Mouse (Mus musculus) embryonic facial prominence, embryonic 14.5 days (tissue): ENCODE measurements at regions not wholly inside any gene's neighbourhood (a gene's known extent, or its start where the extent isn't known, plus 50 kb on each side); places are given as distances from the start of the nearest gene placed in this dataset.

ENCODE experiments used
- ATAC-seq: fragments of 200-750 bp; cut with Nextera tagmentation; 2 replicates; pipeline ENCODE4 v1.8.0; 2017; ENCODE audit warnings: low read depth, moderate number of reproducible peaks, moderate TSS enrichment
- DNase-seq: peaks from one replicate; pipeline ENCODE4 v3.0.0-alpha.2; 2015; ENCODE audit warnings: low spot score
- H3K27ac ChIP-seq: fragments of 300-500 bp; sonication (generic); replicated peaks from 2 replicates; pipeline ENCODE4 v1.5.1; 2014; ENCODE audit warnings: low read depth, mild to moderate bottlenecking, low read length, moderate library complexity
- H3K27me3 ChIP-seq: fragments of 300-500 bp; sonication (generic); replicated peaks from 2 replicates; pipeline ENCODE4 v1.6.1; 2014; ENCODE audit warnings: low read length; ENCODE audit not compliant: control insufficient read depth, insufficient read depth
- H3K36me3 ChIP-seq: fragments of 300-500 bp; sonication (generic); 2 replicates; pipeline ENCODE4 v1.6.1; 2014; ENCODE audit warnings: low read length, mixed read lengths; ENCODE audit not compliant: control insufficient read depth, insufficient read depth
- H3K4me1 ChIP-seq: fragments of 300-500 bp; sonication (generic); 2 replicates; pipeline ENCODE4 v1.6.1; 2014; ENCODE audit warnings: antibody characterized with exemption, low read length; ENCODE audit not compliant: control insufficient read depth, insufficient read depth
- H3K4me2 ChIP-seq: fragments of 300-500 bp; sonication (generic); 2 replicates; pipeline ENCODE4 v1.6.1; 2014; ENCODE audit warnings: low read depth, mild to moderate bottlenecking, low read length, moderate library complexity, mixed read lengths
- H3K4me3 ChIP-seq: fragments of 300-500 bp; sonication (generic); 2 replicates; pipeline ENCODE4 v1.5.1; 2014; ENCODE audit warnings: low read depth, mild to moderate bottlenecking, low read length
- H3K9ac ChIP-seq: fragments of 300-500 bp; sonication (generic); 2 replicates; pipeline ENCODE4 v1.6.1; 2014; ENCODE audit warnings: low read depth, mild to moderate bottlenecking, low read length, moderate library complexity, mixed read lengths
- H3K9me3 ChIP-seq: fragments of 300-500 bp; sonication (generic); 2 replicates; pipeline ENCODE4 v1.6.1; 2016; ENCODE audit warnings: low read length; ENCODE audit not compliant: control insufficient read depth
- WGBS: fragments of 180-500 bp; shearing (Covaris S2); extraction: QIAGEN DNeasy Blood & Tissue Kit; methylation state at CpG from one replicate; pipeline ENCODE4 v1.1.7; 2014; 5-methylcytosine and 5-hydroxymethylcytosine counted together

DNA sequence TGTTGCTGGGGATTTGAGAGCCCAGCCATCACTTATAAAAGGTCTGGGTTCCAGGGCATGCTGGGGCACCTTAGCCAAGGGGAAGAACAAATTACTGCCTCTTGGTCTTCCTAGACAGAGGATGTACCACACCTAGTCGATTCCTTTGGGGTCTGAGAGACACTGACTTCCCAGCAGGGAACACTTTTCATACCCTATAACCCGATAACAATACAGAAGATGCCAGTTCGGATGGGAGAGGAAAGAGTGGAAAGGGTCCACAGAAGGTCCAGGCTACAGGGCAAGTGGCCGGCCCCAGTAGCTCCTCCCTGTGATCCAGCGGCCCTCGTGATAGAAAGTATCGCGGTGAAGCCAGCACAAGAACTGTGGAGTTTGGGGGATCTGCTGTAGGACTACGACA is 150.8 kb downstream of the Setd4 start:
- H3K9me3 ChIP-seq: no peaks in the 10 kb centered on the region
- H3K4me1 ChIP-seq: peaks cover 9% of the 10 kb centered on the region
- no peak overlapping the region for H3K4me3 ChIP-seq
- no peaks in the 10 kb centered on the region for H3K36me3 ChIP-seq
- WGBS: 79% methylated on average over 9 of the region's 9 CpGs
- ATAC-seq (no peak), DNase-seq (no peak)
- no peak overlapping the region for H3K27ac ChIP-seq
- H3K4me2 ChIP-seq: no peak overlapping the region
- no peaks in the 10 kb centered on the region; the same call in 1 of the 2 replicates for H3K27me3 ChIP-seq
- no peak overlapping the region for H3K9ac ChIP-seq

DNA sequence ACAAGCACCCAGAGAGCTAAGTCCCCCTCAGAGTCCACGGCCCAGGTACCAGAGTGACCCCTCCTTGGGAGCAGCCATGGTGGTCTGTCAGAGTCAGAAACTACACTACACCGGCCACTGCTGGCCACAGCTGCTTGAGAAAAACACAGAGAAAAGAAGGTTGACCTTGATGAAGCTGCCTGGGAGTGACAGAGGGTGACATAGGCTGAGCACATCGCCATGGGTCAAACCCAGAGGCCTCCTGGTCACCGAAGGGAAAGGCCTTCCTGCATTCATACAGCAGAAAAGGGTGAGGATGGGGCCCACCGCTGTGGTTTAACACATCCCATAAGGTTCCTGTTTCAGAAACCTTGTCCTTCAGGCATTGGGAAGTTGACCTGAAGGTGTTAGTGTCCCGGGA is 153.0 kb downstream of the Setd4 start:
- H3K4me2 ChIP-seq: no peak overlapping the region
- no peaks in the 10 kb centered on the region for H3K36me3 ChIP-seq
- H3K4me3 ChIP-seq: no peak overlapping the region
- no peaks in the 10 kb centered on the region for H3K9me3 ChIP-seq
- H3K27me3 ChIP-seq: no peaks in the 10 kb centered on the region; the same call in 1 of the 2 replicates
- ATAC-seq (no peak), DNase-seq (no peak)
- WGBS: 80% methylated on average over 6 of the region's 6 CpGs
- H3K9ac ChIP-seq: no peak overlapping the region
- H3K4me1 ChIP-seq: peaks cover 3% of the 10 kb centered on the region; the same call in 1 of the 2 replicates
- H3K27ac ChIP-seq: no peak overlapping the region

DNA sequence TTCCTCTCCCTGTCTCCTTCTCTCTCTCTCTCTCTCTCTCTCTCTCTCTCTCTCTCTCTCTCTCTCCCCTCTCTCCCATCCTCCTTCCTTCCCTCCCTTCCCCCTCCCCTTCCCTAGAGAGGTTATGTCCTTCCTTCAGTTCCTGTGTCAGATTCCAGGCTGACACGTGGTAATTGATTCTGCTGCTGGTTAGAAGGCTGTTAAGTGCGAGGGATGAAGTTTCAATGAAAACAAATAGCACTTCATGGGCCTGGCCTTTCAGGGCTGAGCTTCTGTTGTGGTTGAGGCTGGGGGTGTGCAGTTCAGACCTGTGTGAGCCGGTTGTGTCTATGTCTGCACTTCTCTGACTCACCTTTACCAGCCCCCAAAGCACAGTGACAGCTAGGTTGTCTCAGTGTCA is 153.9 kb downstream of the Setd4 start:
- 11% methylated on average over 3 of the region's 3 CpGs for WGBS
- ATAC-seq (peak; percentile 73; the same call in 1 of the 2 replicates), DNase-seq (peak; percentile 64)
- Histone ChIP-seq H3K27me3 (peaks cover 4% of the 10 kb centered on the region; the same call in 1 of the 2 replicates), H3K4me2 (no peak overlapping the region), H3K36me3 (no peaks in the 10 kb centered on the region), H3K9me3 (no peaks in the 10 kb centered on the region), H3K27ac (no peak overlapping the region), H3K4me1 (peaks cover 3% of the 10 kb centered on the region; the same call in 1 of the 2 replicates), H3K9ac (no peak overlapping the region), H3K4me3 (no peak overlapping the region)

DNA sequence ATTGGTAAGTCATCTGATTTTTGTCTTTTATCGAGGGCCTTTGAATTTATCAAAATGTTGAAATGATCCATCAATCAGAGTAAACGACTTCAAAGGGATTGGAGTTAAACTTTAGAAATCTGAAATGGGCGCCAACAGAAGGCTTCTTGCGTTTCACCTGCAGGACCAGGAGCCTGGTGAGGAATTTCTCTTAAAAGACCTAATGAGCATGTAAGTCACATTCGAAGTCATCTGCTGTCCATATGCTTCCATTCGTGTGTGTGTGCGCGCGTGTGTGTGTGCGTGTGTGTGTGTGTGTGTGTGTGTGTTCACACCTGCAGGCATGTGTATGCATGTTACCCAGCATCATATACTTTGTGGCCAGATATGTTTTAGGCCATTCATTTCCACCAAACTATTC is 155.7 kb downstream of the Setd4 start:
- Histone ChIP-seq H3K27me3 (peaks cover 4% of the 10 kb centered on the region; the same call in 1 of the 2 replicates), H3K4me1 (peaks cover 4% of the 10 kb centered on the region; the same call in 1 of the 2 replicates), H3K9ac (no peak overlapping the region), H3K27ac (no peak overlapping the region), H3K9me3 (no peaks in the 10 kb centered on the region), H3K4me3 (no peak overlapping the region), H3K36me3 (no peaks in the 10 kb centered on the region), H3K4me2 (no peak overlapping the region)
- DNase-seq (no peak), ATAC-seq (no peak)
- 70% methylated on average over 10 of the region's 10 CpGs for WGBS

DNA sequence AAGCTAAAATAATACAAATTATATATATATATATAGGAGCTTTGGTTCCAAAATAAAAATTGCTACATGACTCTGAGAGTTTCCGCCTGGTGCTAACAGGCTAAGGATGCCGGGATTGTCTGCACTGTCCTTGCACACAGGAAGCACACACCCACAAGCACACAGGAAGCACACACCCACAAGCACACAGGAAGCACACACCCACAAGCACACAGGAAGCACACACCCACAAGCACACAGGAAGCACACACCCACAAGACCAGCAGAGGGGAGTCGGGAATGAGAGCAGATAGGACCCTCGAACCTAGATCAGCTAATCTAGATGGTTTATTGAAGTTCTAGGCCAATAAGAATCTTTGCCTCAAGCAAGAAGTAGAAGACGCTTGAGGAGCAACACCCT is 156.9 kb downstream of the Setd4 start:
- H3K9ac ChIP-seq: no peak overlapping the region
- H3K4me3 ChIP-seq: no peak overlapping the region
- DNase-seq: no peak
- H3K27me3 ChIP-seq: peaks cover 4% of the 10 kb centered on the region; the same call in 1 of the 2 replicates
- no peaks in the 10 kb centered on the region for H3K9me3 ChIP-seq
- H3K36me3 ChIP-seq: no peaks in the 10 kb centered on the region
- no peak overlapping the region for H3K27ac ChIP-seq
- H3K4me1 ChIP-seq: peaks cover 14% of the 10 kb centered on the region
- no peak for ATAC-seq
- 88% methylated on average over 5 of the region's 5 CpGs for WGBS
- H3K4me2 ChIP-seq: no peak overlapping the region

DNA sequence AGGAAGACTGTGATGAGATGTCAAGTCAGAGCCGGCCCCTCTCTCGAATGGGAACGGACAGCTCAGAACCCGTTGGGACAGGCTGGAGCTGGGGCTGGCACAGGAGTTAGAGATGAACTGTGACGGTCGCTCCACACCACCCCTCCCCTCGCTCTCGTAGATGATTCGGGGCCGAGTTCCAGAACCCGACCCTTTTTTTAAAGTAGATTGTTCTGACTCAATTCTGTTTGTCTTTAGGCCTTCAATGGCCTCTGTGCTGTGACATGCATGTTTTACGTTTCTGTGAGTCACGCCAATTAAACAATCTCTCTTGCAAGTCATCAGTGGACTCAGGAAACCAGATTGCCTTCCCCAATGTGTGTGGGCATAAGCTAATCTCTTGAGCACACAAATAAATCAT is 157.7 kb downstream of the Setd4 start:
- H3K9me3 ChIP-seq: no peaks in the 10 kb centered on the region
- H3K4me1 ChIP-seq: peaks cover 14% of the 10 kb centered on the region
- H3K4me2 ChIP-seq: no peak overlapping the region
- H3K27me3 ChIP-seq: peaks cover 4% of the 10 kb centered on the region; the same call in 1 of the 2 replicates
- no peaks in the 10 kb centered on the region for H3K36me3 ChIP-seq
- 69% methylated on average over 13 of the region's 13 CpGs for WGBS
- no peak overlapping the region for H3K27ac ChIP-seq
- H3K9ac ChIP-seq: no peak overlapping the region
- no peak for ATAC-seq
- H3K4me3 ChIP-seq: no peak overlapping the region
- DNase-seq: no peak

DNA sequence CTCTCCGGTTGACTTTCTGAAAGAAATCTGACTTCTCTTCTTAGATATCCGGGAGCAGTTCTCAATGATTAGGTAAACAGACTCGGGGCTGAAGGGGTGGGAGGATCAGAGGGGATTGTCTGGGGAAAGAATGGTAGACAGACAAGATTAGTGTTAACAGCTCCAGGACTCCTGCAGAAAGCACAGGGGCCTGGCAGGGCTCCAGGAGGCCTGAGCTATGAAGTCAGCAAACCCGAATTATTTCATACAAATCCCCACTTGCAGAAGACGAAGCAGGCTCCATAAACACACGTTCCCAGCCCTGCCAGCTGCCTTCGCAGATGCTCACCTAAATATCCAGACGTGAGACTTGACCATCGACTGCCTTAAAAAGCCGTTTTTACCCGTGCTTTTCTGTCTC is 161.0 kb downstream of the Setd4 start:
- Histone ChIP-seq H3K4me1 (peaks cover 13% of the 10 kb centered on the region), H3K4me2 (no peak overlapping the region), H3K36me3 (no peaks in the 10 kb centered on the region), H3K27me3 (0 out of 2 replicates have a peak, but pooled peaks cover 4% of the 10 kb centered on the region), H3K4me3 (no peak overlapping the region), H3K9ac (no peak overlapping the region), H3K27ac (peak overlapping the region; percentile 7), H3K9me3 (no peaks in the 10 kb centered on the region)
- ATAC-seq (peak; percentile 75), DNase-seq (peak; percentile 93)
- 20% methylated on average over 11 of the region's 11 CpGs for WGBS

DNA sequence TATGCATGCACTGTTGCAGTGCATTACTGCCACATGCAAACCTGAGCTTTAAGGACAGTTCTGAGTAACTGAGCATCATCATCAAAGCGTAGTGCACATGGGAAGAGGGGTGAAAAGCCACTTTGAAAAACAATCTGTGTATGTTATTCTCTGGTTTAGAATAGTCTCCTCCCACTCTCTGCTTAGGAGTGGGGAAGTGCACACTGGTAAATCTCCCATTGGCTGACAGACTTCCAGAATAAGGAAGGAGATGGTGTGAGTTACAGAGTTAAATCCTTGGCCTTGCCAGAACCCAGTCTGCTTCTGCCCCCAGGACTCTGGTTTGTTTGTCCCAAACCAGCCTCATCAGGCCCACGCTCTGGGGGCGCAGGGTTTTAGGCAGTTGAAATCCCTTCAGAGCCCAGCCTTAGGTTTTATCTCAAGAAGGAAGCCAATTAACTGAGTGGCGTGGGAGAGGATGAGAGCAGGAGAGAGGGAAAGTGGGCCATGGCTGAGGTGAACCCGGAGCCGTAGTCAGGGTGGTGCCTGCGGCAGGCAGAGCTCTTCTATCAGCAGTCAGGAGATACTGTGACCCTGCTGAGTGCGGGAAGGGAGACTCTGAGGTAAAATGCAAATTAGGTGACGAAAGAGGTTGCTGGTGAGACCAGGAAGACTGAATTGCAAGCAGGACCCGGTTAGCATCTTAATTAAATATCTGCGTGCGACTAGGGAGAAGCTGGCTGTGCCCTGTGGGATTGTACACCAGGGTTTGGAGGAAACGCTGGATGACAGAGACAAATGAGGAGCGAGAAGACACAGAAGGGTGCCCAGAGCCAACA is 166.0 kb downstream of the Setd4 start:
- ATAC-seq (no peak), DNase-seq (no peak)
- no peak overlapping the region for H3K27ac ChIP-seq
- H3K36me3 ChIP-seq: no peaks in the 10 kb centered on the region
- no peaks in the 10 kb centered on the region for H3K9me3 ChIP-seq
- no peak overlapping the region for H3K4me2 ChIP-seq
- 22% methylated on average over 14 of the region's 14 CpGs for WGBS
- peaks cover 17% of the 10 kb centered on the region for H3K27me3 ChIP-seq
- H3K4me1 ChIP-seq: peaks cover 11% of the 10 kb centered on the region
- no peak overlapping the region for H3K4me3 ChIP-seq
- H3K9ac ChIP-seq: no peak overlapping the region

DNA sequence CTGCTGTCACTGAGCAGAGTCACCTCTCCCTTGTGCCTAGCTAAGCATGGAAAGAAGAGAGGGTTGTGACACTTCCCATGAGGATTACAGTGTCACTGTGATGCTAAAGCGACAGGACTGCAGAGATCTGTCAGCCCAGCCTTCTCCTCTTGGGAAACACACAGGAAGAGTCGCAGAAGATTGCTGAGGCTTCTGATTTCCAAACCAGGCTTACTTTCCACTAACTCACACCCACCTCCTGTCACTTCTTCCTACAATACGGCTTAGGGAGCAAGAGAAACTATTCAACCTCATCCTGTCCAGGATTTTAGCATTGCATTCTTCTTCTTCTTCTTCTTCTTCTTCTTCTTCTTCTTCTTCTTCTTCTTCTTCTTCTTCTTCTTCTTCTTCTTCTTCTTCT is 167.1 kb downstream of the Setd4 start:
- H3K27me3 ChIP-seq: peaks cover 19% of the 10 kb centered on the region
- DNase-seq: no peak
- no peak overlapping the region for H3K4me3 ChIP-seq
- no peaks in the 10 kb centered on the region for H3K36me3 ChIP-seq
- no peaks in the 10 kb centered on the region for H3K9me3 ChIP-seq
- no peak overlapping the region for H3K27ac ChIP-seq
- WGBS: 61% methylated on average over 3 of the region's 3 CpGs
- no peak for ATAC-seq
- no peak overlapping the region for H3K4me2 ChIP-seq
- H3K4me1 ChIP-seq: peaks cover 4% of the 10 kb centered on the region; the same call in 1 of the 2 replicates
- H3K9ac ChIP-seq: no peak overlapping the region
